ENCODE assay signal across 8 mouse cellular contexts in the genomic region with DNA sequence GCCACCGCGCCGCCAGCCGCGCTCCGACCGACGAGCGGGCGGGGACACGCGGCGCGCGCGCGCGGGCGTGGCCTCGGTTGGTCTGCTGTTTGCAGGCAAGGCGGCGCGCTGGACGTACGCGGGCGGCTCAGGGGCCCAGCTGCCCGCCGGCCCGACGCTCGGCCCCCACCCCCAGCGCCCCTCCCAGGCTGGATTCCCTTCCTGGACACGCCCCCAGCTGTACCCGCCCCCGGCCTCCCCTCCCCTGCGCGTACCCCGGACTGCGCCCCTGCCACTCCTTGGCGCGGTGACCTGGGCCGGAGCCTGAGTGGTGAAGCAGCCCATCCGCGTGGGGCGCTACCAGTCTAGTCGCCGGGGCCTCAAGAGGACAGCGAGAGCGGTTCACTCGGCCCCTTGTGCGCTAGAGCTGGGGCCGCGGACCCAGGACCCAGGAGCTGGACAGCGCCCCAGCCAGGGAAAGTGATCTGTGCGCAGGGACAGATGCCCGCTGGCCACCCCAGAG. TPM values are rescaled to one million over a fixed set of nuclear protein-coding genes. Genes with fewer than 3 reads are reported as not detected.
DNase-seq lines count a peak whose midpoint lies in the region; ATAC-seq lines count a peak whose summit lies in the region.

A gene (minus strand): TSS at position 42 of the 502 bp plus-strand sequence.

- peak within 1 kb of the TSS; percentile 98 for H3K9ac ChIP-seq in heart, embryonic 14.5 days (ENCODE audit: low read length)
- H3K9ac ChIP-seq in liver, embryonic 13.5 days, result peak within 1 kb of the TSS; percentile 96
- H3K9ac ChIP-seq in stomach, embryonic 16.5 days (ENCODE audit: low read length), result peak within 1 kb of the TSS; percentile 96

- peaks cover 26% of the 10 kb centered on the region for H3K4me1 ChIP-seq in brown adipose tissue, adult 24 weeks (ENCODE audit: control insufficient read depth, insufficient read depth, insufficient read length, low read length)
- peaks cover 29 to 32% of the 10 kb centered on the region in 2 experiments for H3K4me1 ChIP-seq in heart, embryonic 14.5 days (ENCODE audit: control insufficient read depth in 2 of 2, insufficient read depth in 2 of 2, low read length in 2 of 2)
- peaks cover 63% of the 10 kb centered on the region for H3K4me1 ChIP-seq in liver, embryonic 13.5 days (replicated peaks)
- H3K4me1 ChIP-seq in stomach, embryonic 16.5 days (ENCODE audit: control insufficient read depth, insufficient read depth, low read length), result peaks cover 28% of the 10 kb centered on the region

- no peaks in the 10 kb centered on the region for H3K9me3 ChIP-seq in heart, embryonic 14.5 days (ENCODE audit: control insufficient read depth, low read length)
- no peaks in the 10 kb centered on the region for H3K9me3 ChIP-seq in liver, embryonic 13.5 days (replicated peaks)
- H3K9me3 ChIP-seq in stomach, embryonic 16.5 days (replicated peaks; ENCODE audit: control insufficient read depth, low read length), result no peaks in the 10 kb centered on the region

- H3K36me3 ChIP-seq in heart, embryonic 14.5 days (ENCODE audit: control insufficient read depth, insufficient read depth, low read length), result peaks cover 14% of the 10 kb centered on the region
- peaks cover 23% of the 10 kb centered on the region for H3K36me3 ChIP-seq in liver, embryonic 13.5 days
- 0 out of 2 replicates have a peak, but pooled peaks cover 4% of the 10 kb centered on the region for H3K36me3 ChIP-seq in stomach, embryonic 16.5 days (ENCODE audit: control insufficient read depth, insufficient read depth, low read length)

- peak within 1 kb of the TSS; percentile 92 for H3K27ac ChIP-seq in brown adipose tissue, adult 24 weeks (replicated peaks; ENCODE audit: low read depth, low read length)
- H3K27ac ChIP-seq in heart, embryonic 14.5 days (replicated peaks in 1 of 2; ENCODE audit: control insufficient read depth in 1 of 2, insufficient read depth in 1 of 2, low read depth in 2 of 2, low read length in 2 of 2), result peak within 1 kb of the TSS; percentile 94 to 97
- H3K27ac ChIP-seq in liver, embryonic 13.5 days, result peak within 1 kb of the TSS; percentile 96
- peak within 1 kb of the TSS; percentile 96 for H3K27ac ChIP-seq in stomach, embryonic 16.5 days (ENCODE audit: low read length)

- WGBS in heart, embryonic 14.5 days, result under 1% methylated on average over 51 of the region's 57 CpGs
- WGBS in liver, embryonic 13.5 days (ENCODE audit: insufficient replicate concordance), result under 1% methylated on average over 47 of the region's 57 CpGs
- under 1% methylated on average over 54 of the region's 57 CpGs for WGBS in stomach, embryonic 16.5 days

- peak within 1 kb of the TSS; percentile 94 for H3K4me3 ChIP-seq in brown adipose tissue, adult 24 weeks (ENCODE audit: insufficient read depth, low read depth, low read length)
- peak within 1 kb of the TSS; percentile 91 to 93 for H3K4me3 ChIP-seq in heart, embryonic 14.5 days (ENCODE audit: control insufficient read depth in 1 of 2, insufficient read depth in 1 of 2, low read depth in 1 of 2, low read length in 2 of 2)
- H3K4me3 ChIP-seq in liver, embryonic 13.5 days (replicated peaks), result peak within 1 kb of the TSS; percentile 88
- H3K4me3 ChIP-seq in stomach, embryonic 16.5 days (replicated peaks; ENCODE audit: low read length), result peak within 1 kb of the TSS; percentile 81

- peak; percentile 95 for DNase-seq in CD4-positive, CD25-positive, alpha-beta regulatory T cell, adult 2 months (ENCODE audit: low read depth, low spot score)
- peak; percentile 58 for DNase-seq in fibroblast of lung, adult 2 months (ENCODE audit: low read depth)
- DNase-seq in kidney, postnatal 14 days, result peak; percentile 97
- DNase-seq in liver, embryonic 13.5 days, result peak; percentile 86
- DNase-seq in neural tube, embryonic 10.5 days (ENCODE audit: extremely low spot score, low spot score), result peak; percentile 96

- no peaks in the 10 kb centered on the region for H3K27me3 ChIP-seq in heart, embryonic 14.5 days (ENCODE audit: control insufficient read depth, insufficient read depth, low read length)
- no peaks in the 10 kb centered on the region for H3K27me3 ChIP-seq in liver, embryonic 13.5 days
- no peaks in the 10 kb centered on the region for H3K27me3 ChIP-seq in stomach, embryonic 16.5 days (ENCODE audit: control insufficient read depth, insufficient read depth, low read length)

- peak; percentile 91 for ATAC-seq in heart, embryonic 14.5 days (ENCODE audit: insufficient number of reproducible peaks, insufficient read depth, low FRiP score, low read depth)
- ATAC-seq in liver, embryonic 13.5 days (ENCODE audit: low read depth), result peak; percentile 76
- ATAC-seq in stomach, embryonic 16.5 days (ENCODE audit: insufficient read depth, low FRiP score), result peak; percentile 93

- H3K4me2 ChIP-seq in heart, embryonic 14.5 days (ENCODE audit: low read length), result peak within 1 kb of the TSS; percentile 90
- H3K4me2 ChIP-seq in liver, embryonic 13.5 days, result peak within 1 kb of the TSS; percentile 86
- H3K4me2 ChIP-seq in stomach, embryonic 16.5 days (ENCODE audit: low read depth, low read length), result peak within 1 kb of the TSS; percentile 85

RNA-seq across cellular contexts. Expression of the gene that starts here (rescaled TPM):
- polyA plus RNA-seq in brown adipose tissue, adult 24 weeks (2012; ENCODE audit: insufficient read depth, insufficient read length, missing spikeins), result 75.4 and 78.5 TPM in 2 replicates
- 238 and 245 TPM in 2 replicates for polyA plus RNA-seq in heart, embryonic 14.5 days (2014; fragmentation: Nextera tagmentation; extraction: Ambion mirVana)
- 212 and 215 TPM in 2 replicates for polyA plus RNA-seq in liver, embryonic 13.5 days (2015; fragmentation: Nextera tagmentation; extraction: Ambion mirVana)
- 221 TPM in 2 replicates for polyA plus RNA-seq in stomach, embryonic 16.5 days (2015; fragmentation: Nextera tagmentation; extraction: Ambion mirVana)

Comparison
In these comparisons a context has a peak if more than half of its experiments do, and no peak if none do; other contexts are left out.
1. Peak in every context shown above with its lines: DNase-seq, ATAC-seq, H3K4me3 ChIP-seq and H3K27ac ChIP-seq.